Mouse (Mus musculus) heart, embryonic 11.5 days (tissue): Measurements from ENCODE around the gene Ncbp3. TPM values are rescaled to one million over a fixed set of nuclear protein-coding genes. Genes with fewer than 3 reads are reported as not detected.

Experiments
- polyA plus RNA-seq: library from polyadenylated mRNA; unstranded; fragments of >200 nt; fragmentation: Nextera tagmentation; extraction: Ambion mirVana; gene quantifications from 2 replicates; pipeline ENCODE4 v1.2.1, GENCODE M21; 2014

The Ncbp3 gene
- polyA plus RNA-seq, 1 experiment from 2014 or later, result 9.6 TPM

Other genes starting within 250 kb of the Ncbp3 start
- 2.1 and 2.9 TPM in 2 replicates for gene Atp2a3, start 86.6 kb upstream of the Ncbp3 start, polyA plus RNA-seq
- gene P2rx1, start 48.7 kb upstream of the Ncbp3 start, polyA plus RNA-seq, result 2.9 and 4.0 TPM in 2 replicates
- 1.3 and 1.5 TPM in 2 replicates for gene Camkk1, start 28.8 kb upstream of the Ncbp3 start, polyA plus RNA-seq
- 0.31 and 0.34 TPM in 2 replicates for gene Itgae, start 42.8 kb downstream of the Ncbp3 start, polyA plus RNA-seq
- gene Haspin, start 90.5 kb downstream of the Ncbp3 start, polyA plus RNA-seq, result 11.2 and 12.0 TPM in 2 replicates
- gene P2rx5, start 112.6 kb downstream of the Ncbp3 start, polyA plus RNA-seq, result 0.65 and 0.97 TPM in 2 replicates
- 94.3 and 112 TPM in 2 replicates for gene Emc6, start 129.3 kb downstream of the Ncbp3 start, polyA plus RNA-seq
- gene Tax1bp3, start 129.3 kb downstream of the Ncbp3 start, polyA plus RNA-seq, result 264 and 272 TPM in 2 replicates
- gene Ctns, start 151.3 kb downstream of the Ncbp3 start, polyA plus RNA-seq, result 12.7 and 14.9 TPM in 2 replicates
- 0.31 and 0.94 TPM in 2 replicates for gene Shpk, start 151.7 kb downstream of the Ncbp3 start, polyA plus RNA-seq
- 0.16 TPM in 1 of 2 replicates, not detected in the other for gene Trpv1, start 186.5 kb downstream of the Ncbp3 start, polyA plus RNA-seq
- 0.03 TPM in 2 replicates for gene Trpv3, start 219.6 kb downstream of the Ncbp3 start, polyA plus RNA-seq